Mouse (Mus musculus) bone marrow, adult 2 months (tissue): ENCODE measurements around the gene Slc35a1.

Experiments
- CTCF ChIP-seq: fragments of 200-500 bp; IDR thresholded peaks from 2 replicates; pipeline ENCODE4 v1.5.1; 2011; ENCODE audit warnings: low read length, control low read depth; ENCODE audit not compliant: control insufficient read depth, insufficient read depth
- POLR2A ChIP-seq: fragments of 200-500 bp; IDR thresholded peaks from 2 replicates; pipeline ENCODE4 v1.6.1; 2011; ENCODE audit warnings: low read depth, mild to moderate bottlenecking, control low read depth, low read length, borderline replicate concordance; ENCODE audit not compliant: control insufficient read depth

DNA sequence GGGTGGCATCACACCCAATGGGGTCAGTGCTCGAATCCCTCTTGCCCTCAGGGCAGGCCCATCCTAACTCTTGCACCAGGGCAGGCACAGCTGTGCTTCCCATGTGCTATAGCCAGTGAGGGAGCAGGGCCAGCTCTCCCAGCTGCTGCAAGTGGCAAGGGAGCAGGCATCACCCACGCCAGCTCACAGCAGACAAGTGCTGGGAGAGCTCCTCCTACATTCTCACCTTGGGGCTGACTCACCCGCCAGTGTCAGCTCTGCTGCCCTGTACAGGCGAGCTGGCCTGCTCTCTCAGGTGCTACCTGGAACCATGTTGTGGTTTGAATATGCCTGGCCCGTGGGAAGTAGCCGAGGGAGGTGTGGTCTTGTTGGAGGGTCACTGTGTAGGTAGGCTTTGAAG lies 25.3 kb downstream of the Slc35a1 start:
- TF ChIP-seq CTCF: no peak
- no peak for TF ChIP-seq POLR2A
